Mouse (Mus musculus): ENCODE data around the gene Tnni3. TPM values are rescaled to one million over a fixed set of nuclear protein-coding genes. Genes with fewer than 3 reads are reported as not detected.

The Tnni3 gene
- polyA plus RNA-seq, 1 experiment from 2014 or later, result 1.6 TPM

DNA sequence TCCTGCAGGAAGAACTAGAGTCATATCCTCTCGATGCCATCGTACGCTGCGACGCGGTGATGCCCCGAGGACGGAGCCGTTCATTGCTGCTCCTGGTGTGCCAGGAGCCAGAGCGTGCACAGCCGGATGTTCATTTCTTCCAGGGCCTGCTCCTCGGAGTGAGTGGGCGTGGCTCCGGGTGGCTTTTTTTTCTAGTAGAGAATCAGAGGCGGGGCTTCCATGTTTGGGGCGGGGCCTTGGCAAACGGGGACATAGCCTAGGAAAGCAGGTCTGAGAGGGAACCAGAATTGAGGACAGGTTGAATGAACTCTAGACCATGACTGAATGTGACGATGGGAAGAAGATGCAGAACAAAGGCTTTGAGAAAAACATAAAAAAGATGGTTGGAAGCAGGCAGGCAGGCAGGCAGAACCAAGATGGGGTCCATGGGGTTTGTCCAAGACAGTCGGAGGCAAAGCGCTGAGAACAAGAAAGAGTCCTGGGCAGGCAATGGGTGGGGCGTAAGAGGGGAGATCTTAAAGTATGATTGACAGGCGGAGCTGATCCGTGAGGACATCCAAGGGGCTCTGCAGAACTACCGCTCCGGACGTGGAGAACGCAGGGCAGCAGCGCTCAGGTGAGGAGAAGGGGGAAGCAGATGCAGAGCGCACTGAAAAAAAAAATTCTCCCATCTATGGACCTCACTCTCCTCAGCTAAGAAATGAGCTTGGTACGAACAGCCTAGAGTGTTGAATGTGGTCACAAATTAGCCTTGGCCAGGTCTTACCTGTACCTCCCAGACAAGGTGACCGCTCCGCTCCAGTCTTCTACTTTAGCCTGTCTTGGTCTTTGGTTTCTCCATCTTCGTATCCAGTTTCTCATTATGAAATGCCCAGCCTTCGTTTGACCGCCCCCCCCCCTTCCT lies 53.5 kb downstream of the Tnni3 start:
- H3K27ac ChIP-seq (ENCODE audit: low read length), result no peak overlapping the region
- H3K4me1 ChIP-seq (ENCODE audit: control insufficient read depth, insufficient read depth, low read length), result peaks cover 10% of the 10 kb centered on the region; the same call in 1 of the 2 replicates
- peak; percentile 64 for ATAC-seq
- no peaks in the 10 kb centered on the region for H3K9me3 ChIP-seq (ENCODE audit: control insufficient read depth, low read length)
- no peaks in the 10 kb centered on the region for H3K36me3 ChIP-seq (ENCODE audit: control insufficient read depth, insufficient read depth, low read length)
- peak overlapping the region; percentile 52 for H3K4me3 ChIP-seq (ENCODE audit: low read length)
- WGBS, result 2% methylated on average over 35 of the region's 35 CpGs
- peak overlapping the region; percentile 89 for H3K4me2 ChIP-seq (ENCODE audit: low read depth, low read length)
- peak overlapping the region; percentile 62 for H3K9ac ChIP-seq (ENCODE audit: low read depth, low read length)
- H3K27me3 ChIP-seq (replicated peaks; ENCODE audit: control insufficient read depth, insufficient read depth, low read length), result peaks cover 16% of the 10 kb centered on the region

Other genes starting within 250 kb of the Tnni3 start
- 0.09 TPM in 1 of 2 replicates, not detected in the other for gene Ncr1, start 186.5 kb downstream of the Tnni3 start, polyA plus RNA-seq (2015; fragmentation: Nextera tagmentation; extraction: Ambion mirVana)
- gene Gp6, start 126.5 kb downstream of the Tnni3 start, polyA plus RNA-seq (2015; fragmentation: Nextera tagmentation; extraction: Ambion mirVana), result 0.10 and 0.23 TPM in 2 replicates
- 27.3 and 28.7 TPM in 2 replicates for gene Rdh13, start 78.6 kb downstream of the Tnni3 start, polyA plus RNA-seq (2015; fragmentation: Nextera tagmentation; extraction: Ambion mirVana)
- gene Eps8l1, start 63.6 kb downstream of the Tnni3 start, polyA plus RNA-seq (2015; fragmentation: Nextera tagmentation; extraction: Ambion mirVana), result 4.0 and 4.1 TPM in 2 replicates
- 17.0 and 17.3 TPM in 2 replicates for gene Ppp1r12c, start 22.5 kb downstream of the Tnni3 start, polyA plus RNA-seq (2015; fragmentation: Nextera tagmentation; extraction: Ambion mirVana)
- gene Tnnt1, start 7.8 kb downstream of the Tnni3 start, polyA plus RNA-seq (2015; fragmentation: Nextera tagmentation; extraction: Ambion mirVana), result 23.0 and 23.2 TPM in 2 replicates
- 1.1 and 1.3 TPM in 2 replicates for gene Dnaaf3, start 8.2 kb upstream of the Tnni3 start, polyA plus RNA-seq (2015; fragmentation: Nextera tagmentation; extraction: Ambion mirVana)
- 5.9 and 6.8 TPM in 2 replicates for gene Syt5, start 23.3 kb upstream of the Tnni3 start, polyA plus RNA-seq (2015; fragmentation: Nextera tagmentation; extraction: Ambion mirVana)
- gene Ptprh, start 79.8 kb upstream of the Tnni3 start, polyA plus RNA-seq (2015; fragmentation: Nextera tagmentation; extraction: Ambion mirVana), result 3.0 and 4.7 TPM in 2 replicates
- gene Tmem86b, start 107.2 kb upstream of the Tnni3 start, polyA plus RNA-seq (2015; fragmentation: Nextera tagmentation; extraction: Ambion mirVana), result 16.3 and 23.2 TPM in 2 replicates
- 2.6 and 2.9 TPM in 2 replicates for gene Ppp6r1, start 134.8 kb upstream of the Tnni3 start, polyA plus RNA-seq (2015; fragmentation: Nextera tagmentation; extraction: Ambion mirVana)
- gene Hspbp1, start 160.8 kb upstream of the Tnni3 start, polyA plus RNA-seq (2015; fragmentation: Nextera tagmentation; extraction: Ambion mirVana), result 84.9 and 95.4 TPM in 2 replicates
- 0.86 and 1.4 TPM in 2 replicates for gene Brsk1, start 166.4 kb upstream of the Tnni3 start, polyA plus RNA-seq (2015; fragmentation: Nextera tagmentation; extraction: Ambion mirVana)
- gene Tmem150b, start 201.0 kb upstream of the Tnni3 start, polyA plus RNA-seq (2015; fragmentation: Nextera tagmentation; extraction: Ambion mirVana), result 4.4 and 5.4 TPM in 2 replicates
- gene Kmt5c, start 215.9 kb upstream of the Tnni3 start, polyA plus RNA-seq (2015; fragmentation: Nextera tagmentation; extraction: Ambion mirVana), result 66.7 and 76.0 TPM in 2 replicates
- gene Cox6b2, start 228.9 kb upstream of the Tnni3 start, polyA plus RNA-seq (2015; fragmentation: Nextera tagmentation; extraction: Ambion mirVana), result 38.1 and 50.6 TPM in 2 replicates
- gene Fam71e2, start 247.1 kb upstream of the Tnni3 start, polyA plus RNA-seq (2015; fragmentation: Nextera tagmentation; extraction: Ambion mirVana), result not detected in 2 replicates